Mouse (Mus musculus): ENCODE data around the gene Steap3. TPM values are rescaled to one million over a fixed set of nuclear protein-coding genes. Genes with fewer than 3 reads are reported as not detected.

Gene Steap3
- polyA plus RNA-seq, 1 experiment from 2014 or later = 3.3 TPM

DNA sequence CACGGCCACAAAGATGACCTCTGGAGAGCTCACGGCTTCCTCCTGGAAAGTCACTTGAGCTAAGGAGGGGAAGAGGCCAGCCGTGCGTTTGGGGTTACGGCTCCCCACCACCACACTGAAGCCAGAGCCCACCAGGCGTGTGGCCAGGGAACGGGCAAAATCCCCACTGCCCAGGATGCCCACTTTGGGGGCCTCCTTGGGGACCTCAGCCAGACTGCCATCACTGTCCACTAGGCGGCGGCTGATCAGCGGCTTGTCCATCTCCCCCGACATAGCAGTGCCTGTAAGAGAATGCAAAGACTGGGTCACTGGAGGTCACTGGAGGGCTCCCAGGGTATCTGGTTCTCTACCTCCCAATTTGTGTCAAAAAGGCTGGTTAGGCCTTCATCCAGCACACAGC lies 28.5 kb downstream of the Steap3 start:
- Histone ChIP-seq H3K4me2 (ENCODE audit: low read depth, low read length) (no peak overlapping the region), H3K4me1 (ENCODE audit: control insufficient read depth, insufficient read depth, low read length) (no peaks in the 10 kb centered on the region), H3K27ac (ENCODE audit: low read length) (no peak overlapping the region), H3K4me3 (ENCODE audit: low read length) (no peak overlapping the region), H3K27me3 (replicated peaks; ENCODE audit: control insufficient read depth, insufficient read depth, low read length) (no peaks in the 10 kb centered on the region), H3K36me3 (ENCODE audit: control insufficient read depth, insufficient read depth, low read length) (no peaks in the 10 kb centered on the region), H3K9me3 (ENCODE audit: control insufficient read depth, low read length) (no peaks in the 10 kb centered on the region), H3K9ac (ENCODE audit: low read depth, low read length) (no peak overlapping the region)
- WGBS = 73% methylated on average over 11 of the region's 11 CpGs
- no peak for ATAC-seq

GRCm38 (mm10) chr1:120237068-120237467 lies 35.4 kb downstream of the Steap3 start:
- no peak for ATAC-seq
- H3K9me3 ChIP-seq (ENCODE audit: control insufficient read depth, low read length) = no peaks in the 10 kb centered on the region
- H3K36me3 ChIP-seq (ENCODE audit: control insufficient read depth, insufficient read depth, low read length) = no peaks in the 10 kb centered on the region
- H3K4me3 ChIP-seq (ENCODE audit: low read length) = no peak overlapping the region
- H3K27ac ChIP-seq (ENCODE audit: low read length) = no peak overlapping the region
- H3K9ac ChIP-seq (ENCODE audit: low read depth, low read length) = no peak overlapping the region
- no peaks in the 10 kb centered on the region for H3K4me1 ChIP-seq (ENCODE audit: control insufficient read depth, insufficient read depth, low read length)
- H3K4me2 ChIP-seq (ENCODE audit: low read depth, low read length) = no peak overlapping the region
- H3K27me3 ChIP-seq (replicated peaks; ENCODE audit: control insufficient read depth, insufficient read depth, low read length) = no peaks in the 10 kb centered on the region
- WGBS = 94% methylated on average over 1 of the region's 1 CpGs

DNA sequence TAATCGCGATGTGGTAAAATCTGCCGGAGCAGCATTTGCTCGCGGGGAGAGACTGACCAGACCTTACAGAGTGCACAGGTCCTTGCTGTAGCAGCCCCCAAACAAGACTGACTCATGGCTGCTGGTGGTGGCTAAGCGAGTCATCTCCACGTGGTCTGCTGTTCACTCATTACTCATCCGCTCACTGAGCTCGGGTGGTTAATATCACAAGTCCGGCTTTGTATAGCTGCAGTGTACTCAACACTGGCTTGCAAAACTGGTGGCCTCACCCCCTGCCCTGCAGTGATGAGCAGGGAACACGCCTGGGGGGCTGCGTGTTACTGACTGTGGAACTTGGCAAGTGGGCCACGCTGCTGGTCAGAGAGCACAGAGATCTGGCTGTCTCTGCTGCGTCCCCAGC lies 36.1 kb downstream of the Steap3 start:
- 69% methylated on average over 14 of the region's 14 CpGs for WGBS
- no peaks in the 10 kb centered on the region for H3K4me1 ChIP-seq (ENCODE audit: control insufficient read depth, insufficient read depth, low read length)
- H3K27me3 ChIP-seq (replicated peaks; ENCODE audit: control insufficient read depth, insufficient read depth, low read length) = no peaks in the 10 kb centered on the region
- H3K4me3 ChIP-seq (ENCODE audit: low read length) = no peak overlapping the region
- H3K9me3 ChIP-seq (ENCODE audit: control insufficient read depth, low read length) = no peaks in the 10 kb centered on the region
- H3K27ac ChIP-seq (ENCODE audit: low read length) = no peak overlapping the region
- no peak overlapping the region for H3K9ac ChIP-seq (ENCODE audit: low read depth, low read length)
- no peak for ATAC-seq
- no peaks in the 10 kb centered on the region for H3K36me3 ChIP-seq (ENCODE audit: control insufficient read depth, insufficient read depth, low read length)
- no peak overlapping the region for H3K4me2 ChIP-seq (ENCODE audit: low read depth, low read length)

DNA sequence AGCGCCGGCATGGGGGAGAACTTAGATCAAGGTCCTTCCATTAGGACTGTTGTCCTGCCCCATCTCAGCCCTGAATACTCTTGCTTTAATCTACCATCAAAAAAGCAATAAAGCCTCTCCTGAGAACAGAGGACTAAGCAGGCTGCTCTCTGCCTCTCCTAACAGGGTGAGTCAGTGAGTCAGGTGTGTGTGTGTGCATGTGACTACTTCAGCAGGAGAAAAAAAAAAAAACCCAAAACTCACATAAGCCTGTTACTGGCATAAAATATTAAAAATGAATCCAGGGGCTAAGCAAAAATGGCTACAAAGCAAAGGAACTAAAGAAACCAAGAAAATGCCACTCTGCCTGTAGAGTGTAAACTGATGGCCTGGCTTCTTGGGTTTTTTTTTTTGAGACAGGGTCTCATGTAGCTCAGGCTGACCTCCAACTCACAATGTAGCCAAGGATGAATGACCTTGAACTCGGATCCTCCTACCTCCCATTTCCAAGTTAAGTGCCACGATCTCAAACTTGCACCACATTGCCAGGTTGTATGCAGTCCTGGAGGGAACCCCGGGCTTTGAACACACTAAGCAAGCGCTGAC lies 36.8 kb downstream of the Steap3 start:
- WGBS = 91% methylated on average over 6 of the region's 6 CpGs
- no peaks in the 10 kb centered on the region for H3K36me3 ChIP-seq (ENCODE audit: control insufficient read depth, insufficient read depth, low read length)

GRCm38 (mm10) chr1:120232170-120232569 lies 40.3 kb downstream of the Steap3 start:
- Histone ChIP-seq H3K27ac (ENCODE audit: low read length) (no peak overlapping the region), H3K9ac (ENCODE audit: low read depth, low read length) (no peak overlapping the region), H3K4me1 (ENCODE audit: control insufficient read depth, insufficient read depth, low read length) (no peaks in the 10 kb centered on the region), H3K27me3 (replicated peaks; ENCODE audit: control insufficient read depth, insufficient read depth, low read length) (no peaks in the 10 kb centered on the region), H3K9me3 (ENCODE audit: control insufficient read depth, low read length) (no peaks in the 10 kb centered on the region), H3K36me3 (ENCODE audit: control insufficient read depth, insufficient read depth, low read length) (no peaks in the 10 kb centered on the region), H3K4me3 (ENCODE audit: low read length) (no peak overlapping the region), H3K4me2 (ENCODE audit: low read depth, low read length) (no peak overlapping the region)
- 76% methylated on average over 6 of the region's 6 CpGs for WGBS
- no peak for ATAC-seq

More for the DNA sequence above, 36.8 kb downstream of the Steap3 start:
- Histone ChIP-seq H3K27me3 (replicated peaks; ENCODE audit: control insufficient read depth, insufficient read depth, low read length) (no peaks in the 10 kb centered on the region), H3K4me1 (ENCODE audit: control insufficient read depth, insufficient read depth, low read length) (no peaks in the 10 kb centered on the region), H3K4me2 (ENCODE audit: low read depth, low read length) (no peak overlapping the region), H3K27ac (ENCODE audit: low read length) (no peak overlapping the region), H3K9ac (ENCODE audit: low read depth, low read length) (no peak overlapping the region), H3K9me3 (ENCODE audit: control insufficient read depth, low read length) (no peaks in the 10 kb centered on the region), H3K4me3 (ENCODE audit: low read length) (no peak overlapping the region)
- ATAC-seq = no peak

DNA sequence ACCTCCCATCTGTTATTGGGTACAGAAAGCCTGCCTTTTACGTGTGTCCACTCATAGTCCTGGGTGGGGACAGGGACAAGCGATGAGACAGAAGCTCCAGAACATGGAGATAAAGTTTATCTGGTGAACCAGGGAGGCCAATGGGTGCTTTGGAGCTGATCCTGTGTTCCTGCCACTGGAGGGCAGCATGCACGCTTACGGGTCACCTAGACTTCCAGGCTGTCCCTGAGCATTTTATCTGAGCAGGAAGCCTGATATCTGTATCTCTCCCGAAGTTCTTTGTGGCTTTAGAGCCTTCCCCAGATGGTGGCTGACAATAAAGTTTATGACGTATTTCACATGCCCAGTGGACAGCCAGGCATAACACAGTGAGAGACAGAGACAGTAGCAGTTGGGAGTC lies 41.2 kb downstream of the Steap3 start:
- Histone ChIP-seq H3K4me2 (ENCODE audit: low read depth, low read length) (no peak overlapping the region), H3K9me3 (ENCODE audit: control insufficient read depth, low read length) (no peaks in the 10 kb centered on the region), H3K36me3 (ENCODE audit: control insufficient read depth, insufficient read depth, low read length) (no peaks in the 10 kb centered on the region), H3K27me3 (replicated peaks; ENCODE audit: control insufficient read depth, insufficient read depth, low read length) (no peaks in the 10 kb centered on the region), H3K4me3 (ENCODE audit: low read length) (no peak overlapping the region), H3K27ac (ENCODE audit: low read length) (no peak overlapping the region), H3K4me1 (ENCODE audit: control insufficient read depth, insufficient read depth, low read length) (no peaks in the 10 kb centered on the region), H3K9ac (ENCODE audit: low read depth, low read length) (no peak overlapping the region)
- peak; percentile 93 for ATAC-seq
- WGBS = 30% methylated on average over 6 of the region's 6 CpGs

- ATAC-seq = no peak
- Histone ChIP-seq H3K4me1 (ENCODE audit: control insufficient read depth, insufficient read depth, low read length) (no peaks in the 10 kb centered on the region), H3K27ac (ENCODE audit: low read length) (no peak overlapping the region), H3K9me3 (ENCODE audit: control insufficient read depth, low read length) (no peaks in the 10 kb centered on the region), H3K9ac (ENCODE audit: low read depth, low read length) (no peak overlapping the region), H3K27me3 (replicated peaks; ENCODE audit: control insufficient read depth, insufficient read depth, low read length) (no peaks in the 10 kb centered on the region), H3K4me2 (ENCODE audit: low read depth, low read length) (no peak overlapping the region), H3K4me3 (ENCODE audit: low read length) (no peak overlapping the region), H3K36me3 (ENCODE audit: control insufficient read depth, insufficient read depth, low read length) (no peaks in the 10 kb centered on the region)
- 83% methylated on average over 10 of the region's 10 CpGs for WGBS
These were observed 42.6 kb downstream of the Steap3 start for GRCm38 (mm10) chr1:120229723-120230471.

DNA sequence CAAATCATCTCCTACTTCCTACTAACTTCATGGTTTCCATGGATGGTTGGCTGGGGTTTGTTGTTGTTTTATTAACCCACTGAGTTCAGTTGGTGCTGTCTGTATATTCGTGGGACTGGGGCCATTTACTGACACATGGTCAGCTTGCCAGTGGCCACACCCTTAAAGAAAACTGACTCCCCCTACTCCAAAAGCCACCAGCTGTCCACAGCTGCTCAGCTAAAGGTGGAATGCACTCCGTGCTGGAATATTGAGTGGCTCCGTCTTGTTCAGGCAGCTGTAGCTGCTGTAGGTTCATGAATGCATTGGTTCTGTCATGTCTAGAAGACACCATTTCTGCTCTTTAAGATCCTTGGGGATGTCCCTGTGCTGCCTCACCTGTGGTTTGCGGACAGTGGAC lies 48.9 kb downstream of the Steap3 start:
- Histone ChIP-seq H3K4me1 (ENCODE audit: control insufficient read depth, insufficient read depth, low read length) (no peaks in the 10 kb centered on the region), H3K4me2 (ENCODE audit: low read depth, low read length) (no peak overlapping the region), H3K36me3 (ENCODE audit: control insufficient read depth, insufficient read depth, low read length) (no peaks in the 10 kb centered on the region), H3K27me3 (replicated peaks; ENCODE audit: control insufficient read depth, insufficient read depth, low read length) (no peaks in the 10 kb centered on the region), H3K27ac (ENCODE audit: low read length) (no peak overlapping the region), H3K9me3 (ENCODE audit: control insufficient read depth, low read length) (no peaks in the 10 kb centered on the region), H3K4me3 (ENCODE audit: low read length) (no peak overlapping the region), H3K9ac (ENCODE audit: low read depth, low read length) (no peak overlapping the region)
- no peak for ATAC-seq
- WGBS = 58% methylated on average over 4 of the region's 4 CpGs

- no peak overlapping the region for H3K4me2 ChIP-seq (ENCODE audit: low read depth, low read length)
- H3K9me3 ChIP-seq (ENCODE audit: control insufficient read depth, low read length) = no peaks in the 10 kb centered on the region
- H3K4me1 ChIP-seq (ENCODE audit: control insufficient read depth, insufficient read depth, low read length) = no peaks in the 10 kb centered on the region
- WGBS = 37% methylated on average over 2 of the region's 2 CpGs
- H3K27me3 ChIP-seq (replicated peaks; ENCODE audit: control insufficient read depth, insufficient read depth, low read length) = no peaks in the 10 kb centered on the region
- ATAC-seq = peak; percentile 36; the same call in 1 of the 2 replicates
- no peaks in the 10 kb centered on the region for H3K36me3 ChIP-seq (ENCODE audit: control insufficient read depth, insufficient read depth, low read length)
- H3K27ac ChIP-seq (ENCODE audit: low read length) = no peak overlapping the region
- H3K9ac ChIP-seq (ENCODE audit: low read depth, low read length) = 0 out of 2 replicates have a peak overlapping the region, but pooled peaks have one; percentile 4
- H3K4me3 ChIP-seq (ENCODE audit: low read length) = no peak overlapping the region
These were observed 51.2 kb downstream of the Steap3 start for GRCm38 (mm10) chr1:120221285-120221684.
